Mouse (Mus musculus) testis, postnatal 10 days (tissue): Measurements from ENCODE around the gene Fam57b.

Experiments
- DNase-seq: peaks from one replicate; pipeline ENCODE4 v3.0.0; 2021; ENCODE audit warnings: low spot score

Gene Fam57b

GRCm38 (mm10) chr7:126825952-126826351 is 28.5 kb downstream of the Fam57b start:
- DNase-seq: no peak

- DNase-seq: no peak
These were observed 34.1 kb downstream of the Fam57b start, which contains the start of gene 4930451I11Rik for GRCm38 (mm10) chr7:126831539-126831938. Gene 4930451I11Rik (minus strand): TSS chr7:126831639.

DNA sequence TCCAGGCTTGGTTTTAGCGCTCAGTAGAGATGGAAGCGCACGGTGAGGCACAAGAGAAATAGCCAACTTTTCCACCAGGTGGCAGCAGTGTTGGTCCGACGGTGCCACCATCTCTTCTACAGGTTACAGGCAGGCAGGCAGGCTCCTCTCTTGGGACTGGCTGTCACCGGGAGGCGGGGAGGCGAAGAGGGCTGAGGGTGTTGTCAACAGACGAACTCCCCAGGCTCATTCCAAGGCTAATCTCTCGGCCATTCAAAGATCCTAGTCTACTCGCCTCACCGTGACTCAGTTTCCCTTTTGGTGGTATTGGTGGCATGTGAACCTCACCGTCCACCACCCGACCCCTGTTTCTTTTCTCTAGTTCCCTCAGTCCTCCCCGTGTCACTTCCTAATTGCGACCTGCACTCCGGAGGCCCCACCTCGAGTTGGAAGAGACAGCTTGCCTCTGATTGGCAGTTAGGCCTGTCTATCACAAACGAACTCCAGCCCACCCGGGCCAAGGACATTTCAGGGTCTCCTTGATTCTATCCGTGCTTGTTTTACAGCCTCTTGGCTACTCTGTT is 34.6 kb downstream of the Fam57b start:
- peak; percentile 88 for DNase-seq

GRCm38 (mm10) chr7:126833294-126833693 is 35.8 kb downstream of the Fam57b start:
- no peak for DNase-seq

DNA sequence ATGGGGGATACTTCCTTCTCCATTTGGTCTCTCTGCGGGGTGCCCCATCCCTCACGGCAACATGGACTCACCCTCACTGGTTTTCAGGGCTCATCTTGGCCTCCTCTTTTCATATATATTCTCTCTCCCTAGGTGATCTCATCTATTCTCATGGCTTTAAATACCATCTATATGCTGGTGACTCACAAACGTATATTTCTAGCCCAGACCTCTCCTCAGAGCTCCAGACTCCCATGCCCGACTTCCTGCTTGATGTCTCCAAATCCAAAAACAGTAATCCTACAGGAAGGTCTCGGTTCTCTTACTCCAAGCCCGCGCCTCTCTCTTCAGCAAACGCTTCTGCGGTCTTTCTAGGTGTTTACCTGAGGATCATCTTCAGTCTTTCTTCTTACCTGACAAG is 45.8 kb downstream of the Fam57b start:
- no peak for DNase-seq

DNA sequence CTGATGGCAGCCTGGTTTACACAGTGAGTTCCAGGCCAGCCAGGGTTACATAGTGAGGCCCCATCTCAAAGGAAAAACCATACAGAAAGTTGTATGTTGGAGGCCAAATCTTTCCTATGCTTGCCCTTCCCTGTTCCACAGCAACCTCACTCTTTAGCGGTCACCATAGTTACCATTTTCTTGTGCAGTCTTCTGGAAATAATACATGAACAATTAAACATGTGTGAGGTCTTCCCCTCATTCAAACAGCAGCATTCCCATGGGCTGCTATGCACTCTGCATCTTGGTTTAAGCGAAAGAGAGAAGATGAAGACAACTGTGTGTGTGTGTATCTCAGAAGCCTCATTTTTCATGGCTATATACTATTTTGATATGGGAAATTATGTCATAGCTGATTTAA is 48.0 kb downstream of the Fam57b start:
- no peak for DNase-seq

- DNase-seq: no peak
These were observed 49.6 kb downstream of the Fam57b start, which contains the start of gene Doc2a for GRCm38 (mm10) chr7:126847116-126847420. Gene Doc2a (plus strand): TSS chr7:126847416.

DNA sequence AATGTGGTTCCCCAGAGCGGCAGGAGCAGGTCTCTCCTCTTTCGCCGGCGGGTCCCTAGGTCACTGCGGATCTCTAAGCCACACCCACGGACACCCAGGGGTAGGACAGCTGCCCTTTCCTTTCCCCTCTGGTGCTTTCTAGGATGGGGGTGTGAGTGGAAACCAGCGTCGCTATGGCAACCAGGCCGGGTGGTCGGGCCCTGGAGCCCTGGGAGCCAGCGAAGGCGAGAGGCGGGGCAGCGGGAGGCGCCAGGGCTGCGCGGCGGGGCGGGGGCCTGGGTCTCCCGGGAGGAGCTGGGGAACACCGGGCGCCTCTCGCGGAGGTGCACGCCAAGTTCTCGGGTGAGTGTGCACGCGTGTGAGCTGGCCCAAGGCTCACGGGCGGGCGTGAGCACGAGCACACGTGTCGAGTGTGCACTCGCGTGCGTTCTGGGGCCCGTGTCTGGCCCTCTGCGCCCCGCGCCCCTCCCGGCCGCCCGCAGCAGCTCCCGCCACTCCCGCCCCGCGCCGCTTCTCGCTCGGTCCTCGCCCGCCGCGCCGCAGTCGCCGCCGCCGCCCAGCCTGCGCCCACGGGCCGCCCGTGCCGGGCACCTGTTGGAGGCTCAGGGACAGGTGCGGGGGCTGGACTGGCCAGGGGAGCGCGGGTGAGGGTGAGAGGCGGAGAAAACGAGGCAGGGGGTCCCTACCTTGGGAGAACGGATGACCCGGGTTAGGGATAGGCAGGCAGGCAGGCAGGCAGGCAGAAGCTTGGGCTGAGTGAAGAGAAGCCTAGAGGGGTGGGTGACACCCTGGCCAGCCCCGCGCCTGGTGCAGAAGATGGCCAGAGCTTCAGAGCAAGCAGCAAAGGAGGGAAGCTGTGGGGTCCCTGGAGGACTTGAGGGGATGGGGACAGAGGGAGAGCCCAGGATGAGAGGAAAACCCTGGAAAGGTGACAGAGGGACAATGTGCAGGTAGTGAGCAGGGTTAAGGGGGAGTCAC is 50.2 kb downstream of the Fam57b start:
- DNase-seq: peak; percentile 74

- no peak for DNase-seq
These were observed 51.3 kb downstream of the Fam57b start for GRCm38 (mm10) chr7:126848794-126849193.

DNA sequence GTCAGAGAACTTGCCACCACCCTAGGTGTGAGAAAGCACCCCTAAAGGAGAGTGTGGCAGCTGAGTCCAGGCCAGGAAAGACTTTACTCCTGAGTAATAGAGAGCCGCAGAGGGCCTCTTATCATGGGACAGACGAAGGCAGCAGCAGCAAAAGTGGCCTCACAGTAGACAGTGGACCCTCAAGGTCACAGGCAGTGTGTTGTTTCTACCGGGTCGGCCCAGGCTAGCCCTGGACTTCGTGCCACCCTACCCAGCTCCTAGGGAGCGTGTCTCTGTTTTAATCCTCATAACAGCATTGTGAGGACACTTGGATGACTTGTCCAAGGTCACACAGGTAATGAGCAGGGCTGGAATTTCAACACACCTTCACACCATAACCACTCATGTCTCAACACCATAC is 52.7 kb downstream of the Fam57b start:
- DNase-seq: no peak

- DNase-seq: no peak
These were observed 53.7 kb downstream of the Fam57b start for GRCm38 (mm10) chr7:126851192-126851591.

DNA sequence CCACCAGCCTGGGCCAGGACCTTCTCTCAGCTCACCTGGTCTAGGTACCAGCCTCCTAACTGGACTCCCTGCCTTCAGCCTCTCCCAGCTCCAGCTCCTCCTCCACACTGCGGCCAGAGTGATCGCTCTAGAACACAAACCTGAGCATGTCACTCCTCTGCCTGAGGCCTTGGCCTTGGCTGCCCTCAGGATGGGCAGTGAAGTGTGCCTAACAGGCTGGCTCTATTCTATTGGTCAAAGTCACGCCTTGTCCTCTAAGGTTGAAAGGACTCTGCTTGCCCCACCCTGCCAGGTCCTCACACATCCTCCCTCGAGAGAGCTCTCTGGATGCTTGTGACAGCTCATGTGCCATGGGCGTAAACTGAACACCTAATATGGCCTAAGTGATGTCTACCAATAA is 56.0 kb downstream of the Fam57b start:
- DNase-seq: no peak

- DNase-seq: no peak
These were observed 58.2 kb downstream of the Fam57b start for GRCm38 (mm10) chr7:126855641-126856040.

DNA sequence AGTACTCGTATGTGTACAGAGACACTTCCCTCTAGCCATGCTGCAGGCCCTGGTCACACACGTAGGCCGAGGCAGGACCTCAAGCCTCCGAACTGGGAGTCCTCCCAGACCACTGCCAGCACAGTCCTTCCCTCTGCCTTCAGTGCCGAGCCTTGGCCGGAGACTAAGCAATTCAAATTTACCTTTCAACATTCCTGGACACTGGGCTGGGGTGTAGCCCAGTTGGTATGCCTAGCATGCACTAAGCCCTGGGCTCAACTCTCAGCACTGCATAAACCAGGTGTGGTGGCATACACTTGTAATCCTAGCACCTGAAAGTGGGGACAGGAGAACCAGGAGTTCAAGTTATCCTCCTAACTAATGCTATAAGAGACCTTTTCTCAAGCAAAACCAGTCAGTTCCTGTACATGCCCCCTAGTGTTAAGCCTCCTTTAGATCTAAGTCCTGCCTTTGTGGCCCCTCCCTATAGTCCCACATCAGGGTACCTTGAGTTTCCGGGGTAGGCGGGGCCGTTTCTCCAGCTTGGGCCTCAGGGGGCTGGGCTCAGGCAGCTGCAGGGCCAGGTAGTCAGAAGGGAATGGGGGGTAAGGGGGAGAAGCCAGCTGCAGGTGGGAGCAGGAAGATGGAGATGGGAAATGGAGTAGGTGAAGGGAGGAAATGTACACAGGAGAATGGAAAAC is 59.4 kb downstream of the Fam57b start:
- DNase-seq: no peak

GRCm38 (mm10) chr7:126860987-126861386 is 63.5 kb downstream of the Fam57b start:
- no peak for DNase-seq

- DNase-seq: peak; percentile 96
These were observed 64.1 kb downstream of the Fam57b start, which contains the start of gene Hirip3 for GRCm38 (mm10) chr7:126861429-126862130. Gene Hirip3 (plus strand): TSS chr7:126861972.

DNA sequence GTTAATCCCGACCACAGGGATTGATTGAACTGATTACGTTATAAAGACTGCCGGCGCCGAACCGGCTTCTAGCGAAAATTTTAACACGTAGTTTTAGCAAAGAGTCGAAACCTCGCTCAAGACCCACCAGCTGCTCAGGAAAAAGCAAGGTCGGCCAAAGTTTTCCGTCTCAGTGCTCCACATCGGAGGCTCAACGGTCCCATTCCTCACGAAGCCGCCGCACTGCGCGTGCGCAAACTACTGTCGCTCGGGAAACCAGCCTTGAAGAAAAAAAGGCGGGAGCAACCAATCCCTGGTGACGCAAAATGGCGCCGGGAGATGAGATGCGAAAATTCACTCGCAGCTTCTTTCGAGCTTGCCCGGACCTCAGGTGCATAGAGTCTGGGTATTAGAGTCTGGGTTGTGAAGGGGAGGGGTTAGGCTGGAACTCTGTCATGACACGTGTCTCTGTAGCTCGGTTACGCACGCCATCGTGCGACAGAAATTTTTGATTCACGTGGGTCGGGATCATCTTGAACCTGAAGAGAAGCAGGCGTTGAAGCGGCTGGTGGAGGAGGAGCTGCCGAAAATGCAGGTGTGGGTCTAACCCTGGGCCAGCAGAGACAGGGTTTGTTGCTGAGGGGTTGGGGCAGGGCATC is 64.8 kb downstream of the Fam57b start, which contains the start of gene Ino80e:
Ino80e (minus strand) TSS at position 231 of the 638 bp plus-strand sequence.
- DNase-seq: peak; percentile 96

- no peak for DNase-seq
These were observed 66.3 kb downstream of the Fam57b start for GRCm38 (mm10) chr7:126863791-126864190.

- no peak for DNase-seq
These were observed 70.1 kb downstream of the Fam57b start for GRCm38 (mm10) chr7:126867534-126867933.

DNA sequence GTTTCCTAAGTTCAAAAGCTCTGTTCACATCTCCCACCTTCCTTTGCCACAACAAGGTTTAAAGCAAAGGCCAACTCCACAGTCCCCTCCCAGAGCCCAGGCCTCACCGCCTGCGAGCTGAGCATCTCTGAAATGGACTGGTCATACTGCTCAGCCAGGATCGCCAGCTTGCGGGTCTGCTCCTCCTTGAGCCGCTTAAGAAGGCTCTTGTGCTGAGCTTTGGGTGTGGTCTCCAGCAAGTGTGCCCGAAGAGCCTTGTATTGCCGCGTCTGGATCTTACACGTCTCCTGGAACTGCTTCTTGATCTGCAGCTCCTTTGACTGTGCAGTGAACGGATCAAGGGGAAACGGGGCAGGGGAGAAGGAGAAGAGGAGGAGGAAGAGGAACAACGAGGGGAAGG is 70.5 kb downstream of the Fam57b start:
- no peak for DNase-seq

GRCm38 (mm10) chr7:126869780-126870519 is 72.5 kb downstream of the Fam57b start:
- DNase-seq: no peak
